Mouse (Mus musculus) midbrain, postnatal 0 days (tissue): ENCODE data around the gene Tmem82. TPM values are rescaled to one million over a fixed set of nuclear protein-coding genes. Genes with fewer than 3 reads are reported as not detected.

Experiments
- ATAC-seq: fragments of 200-750 bp; cut with Nextera tagmentation; 2 replicates; pipeline ENCODE4 v1.8.0; 2017; ENCODE audit warnings: moderate number of reproducible peaks, mild to moderate bottlenecking, moderate TSS enrichment, moderate library complexity; ENCODE audit not compliant: low FRiP score
- DNase-seq: peaks from one replicate; pipeline ENCODE4 v3.0.0-alpha.2; 2015; ENCODE audit warnings: low spot score
- H3K27ac ChIP-seq: fragments of 300-500 bp; sonication (generic); 2 replicates; pipeline ENCODE4 v1.5.1; 2014; ENCODE audit warnings: low read depth, mild to moderate bottlenecking, low read length, mixed read lengths
- H3K27me3 ChIP-seq: fragments of 300-500 bp; sonication (generic); 2 replicates; pipeline ENCODE4 v1.6.1; 2014; ENCODE audit warnings: low read length, control low read depth, mixed read lengths; ENCODE audit not compliant: insufficient read depth
- H3K36me3 ChIP-seq: fragments of 300-500 bp; sonication (generic); 2 replicates; pipeline ENCODE4 v1.6.1; 2014; ENCODE audit warnings: low read length, control low read depth, mixed read lengths; ENCODE audit not compliant: insufficient read depth
- H3K4me1 ChIP-seq: fragments of 300-500 bp; sonication (generic); 2 replicates; pipeline ENCODE4 v1.6.1; 2014; ENCODE audit warnings: mild to moderate bottlenecking, control low read depth, antibody characterized with exemption, low read length, mixed read lengths; ENCODE audit not compliant: insufficient read depth
- H3K4me2 ChIP-seq: fragments of 300-500 bp; sonication (generic); 2 replicates; pipeline ENCODE4 v1.6.1; 2014; ENCODE audit warnings: low read depth, mild to moderate bottlenecking, low read length, mixed read lengths; ENCODE audit not compliant: poor library complexity, severe bottlenecking
- H3K4me3 ChIP-seq: fragments of 300-500 bp; sonication (generic); 2 replicates; pipeline ENCODE4 v1.5.1; 2014; ENCODE audit warnings: low read depth, mild to moderate bottlenecking, low read length, moderate library complexity
- H3K9ac ChIP-seq: fragments of 300-500 bp; sonication (generic); replicated peaks from 2 replicates; pipeline ENCODE4 v1.6.1; 2014; ENCODE audit warnings: mild to moderate bottlenecking, low read length, moderate library complexity, mixed read lengths; ENCODE audit not compliant: poor library complexity, severe bottlenecking
- H3K9me3 ChIP-seq: fragments of 300-500 bp; sonication (generic); 2 replicates; pipeline ENCODE4 v1.6.1; 2016; ENCODE audit warnings: low read length, control low read depth
- CTCF ChIP-seq: IDR thresholded peaks from 2 replicates; pipeline ENCODE4 v1.5.1; 2016; ENCODE audit warnings: antibody characterized with exemption, mild to moderate bottlenecking
- WGBS: fragments of 180-500 bp; shearing (Covaris S2); extraction: QIAGEN DNeasy Blood & Tissue Kit; methylation state at CpG from one replicate; pipeline ENCODE4 v1.1.7; 2014; 5-methylcytosine and 5-hydroxymethylcytosine counted together
- polyA plus RNA-seq: library from polyadenylated mRNA; unstranded; fragments of >200 nt; fragmentation: Nextera tagmentation; extraction: Ambion mirVana; gene quantifications from 2 replicates; pipeline ENCODE4 v1.2.1, GENCODE M21; 2015
- total RNA-seq: library from RNA; depleted of rRNA; stranded (reverse); fragments of >200 nt; gene quantifications from 2 replicates; pipeline ENCODE4 v1.2.3, GENCODE M21; 2014

Gene Tmem82
- total and polyA plus RNA-seq, 2 experiments from 2014 or later: 0.68 to 1.4 TPM

GRCm38 (mm10) chr4:141645988-141646387 lies 27.6 kb upstream of the Tmem82 start:
- H3K4me2 ChIP-seq: no peak overlapping the region
- no peak overlapping the region for H3K9ac ChIP-seq
- TF ChIP-seq CTCF: no peak
- no peaks in the 10 kb centered on the region for H3K27me3 ChIP-seq
- no peak overlapping the region for H3K4me3 ChIP-seq
- H3K36me3 ChIP-seq: peaks cover 15% of the 10 kb centered on the region
- no peaks in the 10 kb centered on the region for H3K4me1 ChIP-seq
- no peak for DNase-seq
- no peak overlapping the region for H3K27ac ChIP-seq
- 95% methylated on average over 8 of the region's 8 CpGs for WGBS
- H3K9me3 ChIP-seq: no peaks in the 10 kb centered on the region
- ATAC-seq: no peak

- 35% methylated on average over 7 of the region's 7 CpGs for WGBS
- H3K4me1 ChIP-seq: no peaks in the 10 kb centered on the region
- no peak overlapping the region for H3K4me3 ChIP-seq
- DNase-seq (peak; percentile 93), ATAC-seq (peak; percentile 77)
- H3K27ac ChIP-seq: peak overlapping the region; percentile 62
- no peak overlapping the region for H3K9ac ChIP-seq
- no peaks in the 10 kb centered on the region for H3K9me3 ChIP-seq
- TF ChIP-seq CTCF: no peak
- H3K36me3 ChIP-seq: peaks cover 31% of the 10 kb centered on the region
- no peaks in the 10 kb centered on the region for H3K27me3 ChIP-seq
- no peak overlapping the region for H3K4me2 ChIP-seq
Observed at GRCm38 (mm10) chr4:141643118-141643855, 24.9 kb upstream of the Tmem82 start.

GRCm38 (mm10) chr4:141641961-141642811 lies 23.8 kb upstream of the Tmem82 start:
- no peak for TF ChIP-seq CTCF
- no peak overlapping the region for H3K4me3 ChIP-seq
- DNase-seq (no peak), ATAC-seq (no peak)
- 93% methylated on average over 25 of the region's 25 CpGs for WGBS
- no peaks in the 10 kb centered on the region for H3K9me3 ChIP-seq
- H3K36me3 ChIP-seq: peaks cover 41% of the 10 kb centered on the region
- no peak overlapping the region for H3K9ac ChIP-seq
- H3K4me2 ChIP-seq: no peak overlapping the region
- no peaks in the 10 kb centered on the region for H3K27me3 ChIP-seq
- no peaks in the 10 kb centered on the region for H3K4me1 ChIP-seq
- peak overlapping the region; percentile 51; the same call in 1 of the 2 replicates for H3K27ac ChIP-seq

GRCm38 (mm10) chr4:141641353-141641771 lies 22.9 kb upstream of the Tmem82 start:
- H3K36me3 ChIP-seq: peaks cover 48% of the 10 kb centered on the region
- no peak overlapping the region for H3K4me2 ChIP-seq
- 73% methylated on average over 7 of the region's 7 CpGs for WGBS
- H3K9me3 ChIP-seq: no peaks in the 10 kb centered on the region
- H3K9ac ChIP-seq: no peak overlapping the region
- DNase-seq (no peak), ATAC-seq (no peak)
- no peaks in the 10 kb centered on the region for H3K27me3 ChIP-seq
- H3K4me3 ChIP-seq: no peak overlapping the region
- TF ChIP-seq CTCF: no peak
- no peaks in the 10 kb centered on the region for H3K4me1 ChIP-seq
- no peak overlapping the region for H3K27ac ChIP-seq

GRCm38 (mm10) chr4:141639474-141639873 lies 21.0 kb upstream of the Tmem82 start:
- H3K27me3 ChIP-seq: no peaks in the 10 kb centered on the region
- H3K4me2 ChIP-seq: no peak overlapping the region
- H3K4me1 ChIP-seq: no peaks in the 10 kb centered on the region
- no peak overlapping the region for H3K4me3 ChIP-seq
- TF ChIP-seq CTCF: no peak
- ATAC-seq (no peak), DNase-seq (no peak)
- no peaks in the 10 kb centered on the region for H3K9me3 ChIP-seq
- no peak overlapping the region for H3K9ac ChIP-seq
- 52% methylated on average over 11 of the region's 11 CpGs for WGBS
- H3K36me3 ChIP-seq: peaks cover 59% of the 10 kb centered on the region
- H3K27ac ChIP-seq: no peak overlapping the region

GRCm38 (mm10) chr4:141636693-141637092 lies 18.3 kb upstream of the Tmem82 start:
- H3K4me3 ChIP-seq: no peak overlapping the region
- DNase-seq (no peak), ATAC-seq (no peak)
- no peak overlapping the region for H3K27ac ChIP-seq
- WGBS: 96% methylated on average over 5 of the region's 5 CpGs
- no peak overlapping the region for H3K9ac ChIP-seq
- H3K4me1 ChIP-seq: no peaks in the 10 kb centered on the region
- no peaks in the 10 kb centered on the region for H3K27me3 ChIP-seq
- TF ChIP-seq CTCF: no peak
- peaks cover 71% of the 10 kb centered on the region for H3K36me3 ChIP-seq
- no peak overlapping the region for H3K4me2 ChIP-seq
- H3K9me3 ChIP-seq: no peaks in the 10 kb centered on the region
